Mouse (Mus musculus): Measurements from ENCODE around the gene S100a5.

- no peak for TF ChIP-seq CTCF (IDR thresholded peaks at IDR 0.05; ENCODE audit: borderline replicate concordance, insufficient read depth, low read length)
- no peak for TF ChIP-seq POLR2A (IDR thresholded peaks at IDR 0.05; ENCODE audit: low read depth, low read length)
These were observed 3.3 kb upstream of the S100a5 start for GRCm38 (mm10) chr3:90605049-90605448.
